Mouse (Mus musculus) kidney, postnatal 36 days (tissue): ENCODE data around the gene Pnisr.

Experiments used
- DNase-seq, 2 experiments: peaks; one replicate each; pipeline ENCODE4 v3.0.0; 2021 to 2022; ENCODE audit warnings: mixed read lengths in 2 of 2

Pnisr gene

GRCm38 (mm10) chr4:21847481-21848286 is at the start of gene Pnisr:
Gene Pnisr (plus strand): TSS chr4:21847583.
- DNase-seq = peak; percentile 98

GRCm38 (mm10) chr4:21801013-21801412 is 46.4 kb upstream of the Pnisr start:
- DNase-seq = no peak

GRCm38 (mm10) chr4:21801620-21802019 is 45.8 kb upstream of the Pnisr start:
- DNase-seq = no peak

DNA sequence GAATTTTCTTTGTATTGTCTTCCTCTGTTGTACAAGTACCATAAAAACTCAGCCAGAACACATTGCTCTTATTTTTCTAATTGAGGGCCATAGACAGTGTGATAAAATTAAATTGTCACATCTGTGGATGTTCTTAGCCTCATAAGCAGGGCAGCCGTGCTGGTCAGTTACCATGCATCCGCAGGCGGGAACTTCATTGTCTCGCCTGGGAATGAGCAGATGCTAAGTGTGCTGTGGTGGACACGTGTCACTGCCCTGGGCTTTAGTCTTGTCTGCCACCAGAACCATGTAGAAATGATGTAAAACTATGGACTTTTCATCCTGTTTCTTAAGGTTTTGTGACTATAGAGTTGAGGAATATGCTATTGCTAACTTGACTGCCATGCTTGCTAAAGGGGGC is 40.2 kb upstream of the Pnisr start:
- DNase-seq = no peak

DNA sequence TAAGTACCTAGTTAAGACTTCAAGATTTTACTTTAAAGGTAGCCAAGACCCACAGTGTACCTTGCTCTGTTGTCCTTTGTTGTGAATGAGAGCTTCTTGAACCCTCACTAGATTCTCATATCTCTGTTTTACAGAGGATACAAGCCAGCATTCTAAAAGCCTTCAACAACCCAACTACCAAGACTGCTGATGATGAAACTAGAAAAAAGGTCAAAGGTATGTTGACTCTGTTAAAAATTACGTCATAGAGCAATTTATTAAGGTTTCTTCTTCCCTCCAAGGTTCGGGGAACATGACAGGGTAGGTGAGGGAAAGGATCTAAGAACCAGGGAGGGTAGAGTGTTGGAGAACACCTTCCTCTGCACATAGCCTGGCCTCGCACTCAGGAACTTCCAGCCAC is 36.8 kb upstream of the Pnisr start:
- DNase-seq = no peak

GRCm38 (mm10) chr4:21812635-21813034 is 34.7 kb upstream of the Pnisr start:
- DNase-seq = no peak

DNA sequence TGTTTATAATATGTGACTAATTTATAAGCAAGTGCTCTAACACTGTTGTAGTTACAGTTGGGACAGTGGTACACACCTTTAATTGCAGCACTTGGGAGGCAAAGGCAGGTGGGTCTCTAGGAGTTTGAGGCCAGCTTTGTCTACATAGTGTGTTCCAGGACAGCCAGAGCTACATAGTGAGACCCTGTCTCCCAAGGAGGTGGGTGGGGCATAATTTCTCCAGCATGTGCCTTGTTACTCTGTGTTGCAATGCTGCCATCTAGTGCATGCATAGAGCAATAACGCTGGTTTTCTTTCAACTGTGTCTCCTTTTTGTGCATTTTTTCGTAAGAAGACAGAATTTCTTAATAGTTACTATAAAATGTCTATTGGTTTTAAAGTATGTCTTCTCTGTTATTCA is 33.4 kb upstream of the Pnisr start:
- peak; percentile 43 to 51 for DNase-seq

DNA sequence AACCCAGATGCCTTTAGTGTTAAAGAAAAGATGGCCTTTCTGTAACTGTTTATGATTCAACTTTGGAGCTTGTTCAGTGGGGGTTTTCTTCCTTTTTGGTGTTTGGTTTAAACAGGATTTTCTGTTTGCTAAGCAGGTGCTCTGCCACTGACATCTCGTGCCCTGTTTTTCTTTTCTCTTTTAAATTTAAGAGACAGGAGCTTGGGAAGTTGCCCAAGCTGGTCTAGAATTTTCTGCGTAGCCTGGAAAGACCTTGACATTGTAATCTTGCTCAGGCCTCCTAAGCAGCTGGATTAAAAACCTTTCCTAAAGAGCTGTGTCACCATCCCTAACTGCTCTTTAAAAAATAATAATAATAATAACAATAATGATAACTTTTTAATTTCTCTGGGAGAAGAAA is 20.8 kb upstream of the Pnisr start:
- no peak for DNase-seq

GRCm38 (mm10) chr4:21832844-21833243 is 14.5 kb upstream of the Pnisr start:
- DNase-seq = no peak

DNA sequence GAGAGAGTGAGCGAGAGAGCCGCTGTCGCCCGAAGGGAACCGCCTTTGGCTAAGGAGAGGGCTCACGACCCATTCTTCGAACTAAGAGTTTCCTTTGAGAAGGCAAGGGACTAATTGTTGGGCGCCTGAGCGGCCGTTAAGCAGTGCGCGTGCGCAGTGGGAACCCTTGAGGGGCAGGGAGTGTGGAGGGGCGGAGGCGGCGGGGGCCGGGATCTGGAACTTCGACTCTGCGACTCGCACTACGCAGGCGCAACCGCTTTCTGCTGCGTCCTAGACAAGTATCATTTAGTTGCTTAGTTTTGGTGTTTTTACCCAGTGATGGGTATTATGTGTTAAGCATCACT is 876 bp downstream of the Pnisr start:
- DNase-seq = peak; percentile 92 to 97

DNA sequence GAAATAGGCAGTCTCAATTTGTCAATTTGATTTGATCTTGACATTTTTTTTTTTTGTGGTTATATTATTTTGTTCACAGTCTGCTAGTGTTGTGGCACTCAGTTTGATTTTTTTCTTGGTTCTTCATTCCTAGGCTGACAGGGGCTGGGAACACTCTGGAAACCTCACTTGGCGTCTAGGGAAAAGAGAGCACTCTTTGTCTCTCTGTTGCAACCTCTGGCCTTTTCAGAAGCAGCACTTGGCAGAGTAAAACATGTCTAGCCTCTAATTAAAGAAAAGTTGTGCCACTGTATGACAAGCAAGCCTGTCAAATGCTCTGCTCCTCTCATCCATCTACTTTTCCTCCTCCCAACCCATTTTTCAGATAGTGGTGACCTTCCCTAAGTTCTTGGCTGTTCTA is 10.1 kb downstream of the Pnisr start:
- no peak for DNase-seq

DNA sequence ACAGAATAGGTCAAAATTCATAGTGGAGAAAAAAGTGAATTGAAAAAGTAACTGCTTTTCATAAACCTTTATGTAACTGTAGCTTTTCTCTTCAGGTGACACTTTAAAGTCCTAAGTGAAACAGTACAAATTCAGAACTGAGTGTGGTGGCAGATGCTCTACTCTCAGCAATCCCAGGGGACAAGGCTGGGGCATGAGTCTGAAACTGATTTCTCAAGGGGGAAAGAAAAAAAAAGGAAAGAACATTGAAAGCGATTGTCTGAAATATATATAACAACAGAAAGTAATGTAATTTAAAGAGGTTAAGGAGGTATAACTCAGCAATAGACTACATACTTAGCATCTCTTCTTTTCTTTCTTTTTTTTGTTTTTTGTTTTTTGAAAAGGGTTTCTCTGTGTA is 17.8 kb downstream of the Pnisr start:
- no peak for DNase-seq

DNA sequence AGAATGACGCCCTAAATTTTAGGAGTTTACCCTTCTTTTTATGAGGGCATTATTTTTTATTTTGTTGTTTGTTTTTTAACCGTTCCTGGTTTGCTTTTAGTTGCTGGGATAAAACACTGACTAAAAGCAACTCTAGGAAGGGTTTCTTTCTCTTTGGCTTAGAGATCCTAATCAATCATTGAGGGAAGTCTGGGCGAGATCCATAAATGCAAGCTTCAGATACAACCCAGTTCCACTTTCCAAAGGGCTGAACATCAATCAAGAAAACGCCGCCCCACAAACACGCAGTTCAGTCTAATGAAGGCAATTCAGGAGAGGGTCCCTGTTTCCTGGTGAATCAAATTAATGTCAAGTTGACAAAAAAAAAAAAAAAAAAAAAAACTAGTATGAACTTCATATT is 31.4 kb downstream of the Pnisr start:
- no peak for DNase-seq

DNA sequence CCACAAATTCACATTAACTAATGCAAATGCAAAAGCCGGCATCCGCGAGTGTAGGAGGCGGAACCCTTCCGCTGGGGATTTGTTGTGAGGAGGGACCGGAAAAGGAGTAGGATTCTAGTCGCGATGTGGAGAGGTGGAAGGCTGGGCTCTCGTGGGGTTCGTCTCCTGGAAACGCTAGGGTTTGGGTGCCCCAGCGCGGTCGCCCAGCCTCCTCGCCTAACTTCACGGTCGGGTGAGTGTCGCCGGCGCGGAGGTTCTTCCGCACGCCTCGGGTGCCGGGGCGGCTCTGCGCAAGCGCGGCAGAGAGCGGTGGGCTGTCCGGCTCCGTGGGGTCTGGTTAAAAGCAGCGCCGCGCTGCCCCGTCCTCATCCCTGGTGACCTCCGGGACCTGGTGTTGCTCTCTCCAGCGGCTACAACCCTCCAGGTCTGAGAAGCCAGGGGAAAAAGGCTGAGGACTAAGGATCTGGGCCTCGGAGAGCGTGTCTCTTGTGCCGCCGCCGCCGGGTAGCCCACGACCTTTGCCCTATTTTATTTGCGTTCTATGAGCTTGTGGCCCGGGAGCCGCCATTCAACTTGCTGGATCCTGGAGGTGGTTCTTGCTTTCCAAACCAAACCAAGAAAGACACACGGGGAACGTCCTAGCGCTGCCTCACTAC is 32.3 kb downstream of the Pnisr start, which contains the start of gene Coq3:
Gene Coq3, plus strand, starts transcription at position 109 of the 656 bp plus-strand sequence.
- peak; percentile 78 to 88 for DNase-seq

- DNase-seq = no peak
These were observed 35.4 kb downstream of the Pnisr start for GRCm38 (mm10) chr4:21882806-21883205.

GRCm38 (mm10) chr4:21885831-21886230 is 38.4 kb downstream of the Pnisr start:
- no peak for DNase-seq
